Mouse (Mus musculus): Measurements from ENCODE around the gene Rbks. TPM values are rescaled to one million over a fixed set of nuclear protein-coding genes. Genes with fewer than 3 reads are reported as not detected.
"Not testable (repeated sequence)": the region's sequence is repeated elsewhere in the genome, so short reads cannot be mapped to it uniquely, and the experiment has no call there.

Gene Rbks
- polyA plus RNA-seq, 1 experiment from 2014 or later = 2.3 TPM

DNA sequence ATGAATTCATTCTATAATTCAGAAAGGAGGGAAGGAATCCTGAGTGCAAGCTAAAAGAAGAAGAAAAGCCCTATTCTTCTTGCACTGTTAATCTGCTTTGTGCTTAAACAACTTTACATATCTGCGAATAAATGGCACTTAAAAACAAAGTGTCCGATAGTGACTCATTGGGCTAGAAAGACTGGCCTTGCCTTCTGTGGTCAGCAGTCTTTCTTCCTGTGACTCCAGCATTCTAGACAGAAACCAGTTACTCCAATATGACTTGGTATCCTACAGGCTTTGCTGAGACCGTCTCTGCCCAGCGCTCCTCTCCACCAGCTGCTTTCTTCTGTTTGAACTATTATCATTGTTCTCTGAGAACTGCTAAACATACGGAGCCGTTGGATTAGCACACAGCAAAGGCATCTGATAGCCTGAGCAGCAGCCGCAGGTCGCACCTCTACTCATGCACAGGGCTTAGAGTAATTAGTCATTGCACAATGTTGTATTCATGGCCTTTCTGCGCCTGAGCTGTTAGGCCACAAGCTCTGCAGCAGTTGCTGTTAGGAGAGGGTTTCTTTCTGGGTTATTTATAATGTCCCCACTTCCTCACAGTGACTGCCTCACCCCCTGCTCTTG is 60.7 kb downstream of the Rbks start:
- WGBS = 61% methylated on average over 9 of the region's 9 CpGs
- DNase-seq (ENCODE audit: low spot score) (no peak), ATAC-seq (ENCODE audit: low FRiP score) (no peak)
- no peak overlapping the region for H3K9ac ChIP-seq
- no peaks in the 10 kb centered on the region for H3K27me3 ChIP-seq (ENCODE audit: control insufficient read depth, insufficient read depth, low read length)
- no peak overlapping the region for H3K4me2 ChIP-seq (replicated peaks)
- H3K9me3 ChIP-seq (ENCODE audit: control insufficient read depth, low read length) = no peaks in the 10 kb centered on the region
- no peak overlapping the region for H3K4me3 ChIP-seq (replicated peaks; ENCODE audit: low read length)
- H3K4me1 ChIP-seq (replicated peaks; ENCODE audit: control insufficient read depth, insufficient read depth, low read length) = no peaks in the 10 kb centered on the region; the same call in 1 of the 2 replicates
- H3K36me3 ChIP-seq (replicated peaks; ENCODE audit: control insufficient read depth, insufficient read depth) = no peaks in the 10 kb centered on the region; the same call in 1 of the 2 replicates
- H3K27ac ChIP-seq = no peak overlapping the region

GRCm38 (mm10) chr5:31634679-31635078 is 62.7 kb downstream of the Rbks start:
- Histone ChIP-seq H3K9ac (no peak overlapping the region), H3K27me3 (ENCODE audit: control insufficient read depth, insufficient read depth, low read length) (no peaks in the 10 kb centered on the region), H3K27ac (no peak overlapping the region), H3K9me3 (ENCODE audit: control insufficient read depth, low read length) (no peaks in the 10 kb centered on the region), H3K4me1 (replicated peaks; ENCODE audit: control insufficient read depth, insufficient read depth, low read length) (no peaks in the 10 kb centered on the region; the same call in 1 of the 2 replicates), H3K4me3 (replicated peaks; ENCODE audit: low read length) (no peak overlapping the region), H3K4me2 (replicated peaks) (no peak overlapping the region), H3K36me3 (replicated peaks; ENCODE audit: control insufficient read depth, insufficient read depth) (no peaks in the 10 kb centered on the region)
- no peak for DNase-seq (ENCODE audit: low spot score)
- 68% methylated on average over 5 of the region's 5 CpGs for WGBS
- ATAC-seq (ENCODE audit: low FRiP score) = no peak

- no peak for DNase-seq (ENCODE audit: low spot score)
- no peaks in the 10 kb centered on the region for H3K36me3 ChIP-seq (replicated peaks; ENCODE audit: control insufficient read depth, insufficient read depth)
- no peak overlapping the region for H3K4me2 ChIP-seq (replicated peaks)
- no peak overlapping the region for H3K9ac ChIP-seq
- no peak overlapping the region for H3K27ac ChIP-seq
- no peaks in the 10 kb centered on the region for H3K9me3 ChIP-seq (ENCODE audit: control insufficient read depth, low read length)
- WGBS = 72% methylated on average over 4 of the region's 4 CpGs
- H3K4me1 ChIP-seq (replicated peaks; ENCODE audit: control insufficient read depth, insufficient read depth, low read length) = no peaks in the 10 kb centered on the region; the same call in 1 of the 2 replicates
- no peak overlapping the region for H3K4me3 ChIP-seq (replicated peaks; ENCODE audit: low read length)
- ATAC-seq (ENCODE audit: low FRiP score) = no peak
- no peaks in the 10 kb centered on the region for H3K27me3 ChIP-seq (ENCODE audit: control insufficient read depth, insufficient read depth, low read length)
These were observed 63.3 kb downstream of the Rbks start for GRCm38 (mm10) chr5:31634161-31634560.

DNA sequence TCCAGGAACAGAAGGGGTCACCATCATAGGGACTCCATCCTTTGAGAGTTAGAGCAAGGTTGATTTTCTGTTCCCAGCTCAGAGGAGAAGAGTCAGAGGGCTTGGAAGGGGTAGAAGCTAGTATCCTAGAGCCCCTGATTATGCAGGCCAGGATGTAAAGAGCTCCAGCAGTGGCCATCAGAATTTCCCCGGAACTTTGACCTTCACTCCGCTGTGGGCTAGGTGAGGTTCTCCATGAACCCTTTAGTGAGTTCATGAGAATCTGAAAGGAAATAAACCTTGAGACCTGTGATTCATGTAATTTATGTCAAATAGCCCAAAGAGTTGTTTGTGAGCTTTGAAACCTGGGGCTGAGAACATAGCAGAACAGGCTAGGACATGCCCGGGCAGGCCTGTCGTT is 66.3 kb downstream of the Rbks start:
- DNase-seq (ENCODE audit: low spot score); H3K4me2 ChIP-seq (replicated peaks); H3K9ac ChIP-seq; ATAC-seq (ENCODE audit: low FRiP score); H3K27ac ChIP-seq; H3K27me3 ChIP-seq (ENCODE audit: control insufficient read depth, insufficient read depth, low read length); H3K4me3 ChIP-seq (replicated peaks; ENCODE audit: low read length); H3K4me1 ChIP-seq (replicated peaks; ENCODE audit: control insufficient read depth, insufficient read depth, low read length); H3K9me3 ChIP-seq (ENCODE audit: control insufficient read depth, low read length); H3K36me3 ChIP-seq (replicated peaks; ENCODE audit: control insufficient read depth, insufficient read depth): not testable (repeated sequence)
- WGBS = 99% methylated on average over 4 of the region's 4 CpGs

DNA sequence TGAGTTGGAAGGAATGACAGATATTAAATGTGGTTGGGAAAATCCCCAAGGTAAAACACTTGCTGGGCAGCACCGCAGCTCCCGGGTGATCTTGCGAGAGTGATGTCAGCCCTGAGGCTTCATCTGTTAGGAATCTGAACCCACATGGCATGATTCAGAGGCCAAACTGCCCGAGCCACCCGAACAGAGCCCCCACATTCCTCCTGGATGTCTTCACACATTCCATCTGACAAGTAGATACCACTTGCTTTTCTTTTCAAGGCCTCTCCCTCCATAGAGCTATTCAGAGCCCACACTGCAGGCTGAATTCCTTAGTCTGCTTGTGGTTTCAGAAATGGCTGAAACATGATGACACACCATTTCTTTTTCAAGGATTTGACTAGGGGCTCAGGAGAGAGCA is 67.4 kb downstream of the Rbks start:
- H3K27ac ChIP-seq = no peak overlapping the region
- H3K27me3 ChIP-seq (ENCODE audit: control insufficient read depth, insufficient read depth, low read length) = no peaks in the 10 kb centered on the region
- H3K4me3 ChIP-seq (replicated peaks; ENCODE audit: low read length) = no peak overlapping the region
- no peak overlapping the region for H3K9ac ChIP-seq
- DNase-seq (ENCODE audit: low spot score) (no peak), ATAC-seq (ENCODE audit: low FRiP score) (no peak)
- 60% methylated on average over 5 of the region's 5 CpGs for WGBS
- no peak overlapping the region for H3K4me2 ChIP-seq (replicated peaks)
- H3K4me1 ChIP-seq (replicated peaks; ENCODE audit: control insufficient read depth, insufficient read depth, low read length) = no peaks in the 10 kb centered on the region
- H3K9me3 ChIP-seq (ENCODE audit: control insufficient read depth, low read length) = no peaks in the 10 kb centered on the region
- H3K36me3 ChIP-seq (replicated peaks; ENCODE audit: control insufficient read depth, insufficient read depth) = no peaks in the 10 kb centered on the region

- Histone ChIP-seq H3K27ac (no peak overlapping the region), H3K9ac (no peak overlapping the region), H3K4me1 (replicated peaks; ENCODE audit: control insufficient read depth, insufficient read depth, low read length) (no peaks in the 10 kb centered on the region), H3K4me3 (replicated peaks; ENCODE audit: low read length) (no peak overlapping the region), H3K4me2 (replicated peaks) (no peak overlapping the region), H3K9me3 (ENCODE audit: control insufficient read depth, low read length) (no peaks in the 10 kb centered on the region), H3K27me3 (ENCODE audit: control insufficient read depth, insufficient read depth, low read length) (no peaks in the 10 kb centered on the region), H3K36me3 (replicated peaks; ENCODE audit: control insufficient read depth, insufficient read depth) (no peaks in the 10 kb centered on the region)
- DNase-seq (ENCODE audit: low spot score) (no peak), ATAC-seq (ENCODE audit: low FRiP score) (no peak)
- 87% methylated on average over 8 of the region's 8 CpGs for WGBS
These were observed 68.9 kb downstream of the Rbks start for GRCm38 (mm10) chr5:31628555-31628954.

GRCm38 (mm10) chr5:31627562-31628526 is 69.6 kb downstream of the Rbks start:
- Histone ChIP-seq H3K27me3 (ENCODE audit: control insufficient read depth, insufficient read depth, low read length) (no peaks in the 10 kb centered on the region), H3K4me1 (replicated peaks; ENCODE audit: control insufficient read depth, insufficient read depth, low read length) (no peaks in the 10 kb centered on the region), H3K4me2 (replicated peaks) (no peak overlapping the region), H3K9me3 (ENCODE audit: control insufficient read depth, low read length) (no peaks in the 10 kb centered on the region), H3K4me3 (replicated peaks; ENCODE audit: low read length) (no peak overlapping the region), H3K9ac (no peak overlapping the region), H3K27ac (no peak overlapping the region), H3K36me3 (replicated peaks; ENCODE audit: control insufficient read depth, insufficient read depth) (peaks cover under 1% of the 10 kb centered on the region; the same call in 1 of the 2 replicates)
- no peak for ATAC-seq (ENCODE audit: low FRiP score)
- DNase-seq (ENCODE audit: low spot score) = no peak
- WGBS = 57% methylated on average over 9 of the region's 9 CpGs

DNA sequence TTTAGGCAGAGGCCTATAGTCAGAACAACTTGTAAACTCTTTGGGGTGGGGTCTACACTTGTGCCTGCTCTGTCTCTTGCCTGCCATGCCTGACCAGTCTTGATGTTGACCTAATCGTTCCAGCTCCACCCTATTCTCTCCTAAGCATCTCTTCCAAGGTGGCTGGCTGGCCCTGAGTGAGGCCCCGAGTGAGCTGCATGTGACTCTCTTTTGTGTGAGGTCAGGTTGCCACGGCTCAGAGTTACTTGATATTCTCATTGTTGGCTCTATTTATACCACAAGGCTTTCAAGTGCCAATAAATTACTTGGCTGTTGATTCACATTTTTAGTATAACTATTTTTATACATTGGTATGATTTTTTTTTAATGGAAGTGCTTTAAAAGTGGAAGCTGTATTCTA is 70.3 kb downstream of the Rbks start:
- Histone ChIP-seq H3K27ac (no peak overlapping the region), H3K27me3 (ENCODE audit: control insufficient read depth, insufficient read depth, low read length) (no peaks in the 10 kb centered on the region), H3K9ac (no peak overlapping the region), H3K4me3 (replicated peaks; ENCODE audit: low read length) (no peak overlapping the region), H3K36me3 (replicated peaks; ENCODE audit: control insufficient read depth, insufficient read depth) (peaks cover 8% of the 10 kb centered on the region; the same call in 1 of the 2 replicates), H3K9me3 (ENCODE audit: control insufficient read depth, low read length) (no peaks in the 10 kb centered on the region), H3K4me1 (replicated peaks; ENCODE audit: control insufficient read depth, insufficient read depth, low read length) (no peaks in the 10 kb centered on the region), H3K4me2 (replicated peaks) (no peak overlapping the region)
- DNase-seq (ENCODE audit: low spot score) (no peak), ATAC-seq (ENCODE audit: low FRiP score) (no peak)
- WGBS = 34% methylated on average over 3 of the region's 3 CpGs

- Histone ChIP-seq H3K4me3 (replicated peaks; ENCODE audit: low read length) (no peak overlapping the region), H3K36me3 (replicated peaks; ENCODE audit: control insufficient read depth, insufficient read depth) (peaks cover 57% of the 10 kb centered on the region), H3K4me2 (replicated peaks) (no peak overlapping the region), H3K9me3 (ENCODE audit: control insufficient read depth, low read length) (no peaks in the 10 kb centered on the region), H3K27me3 (ENCODE audit: control insufficient read depth, insufficient read depth, low read length) (no peaks in the 10 kb centered on the region), H3K9ac (no peak overlapping the region), H3K4me1 (replicated peaks; ENCODE audit: control insufficient read depth, insufficient read depth, low read length) (no peaks in the 10 kb centered on the region), H3K27ac (no peak overlapping the region)
- ATAC-seq (ENCODE audit: low FRiP score) = no peak
- DNase-seq (ENCODE audit: low spot score) = no peak
- WGBS = 98% methylated on average over 3 of the region's 3 CpGs
These were observed 77.1 kb downstream of the Rbks start for GRCm38 (mm10) chr5:31620326-31620725.

Measured in hindbrain, embryonic 14.5 days (tissue).